Mouse (Mus musculus) heart, embryonic 10.5 days (tissue): ENCODE results near the gene C1ra. TPM values are rescaled to one million over a fixed set of nuclear protein-coding genes. Genes with fewer than 3 reads are reported as not detected.
A peak's percentile ranks its signal among the peaks of the same experiment; 100 is the strongest.
"Not testable (repeated sequence)": the region's sequence is repeated elsewhere in the genome, so short reads cannot be mapped to it uniquely, and the experiment has no call there.

Source experiments
- DNase-seq: peaks from one replicate; pipeline ENCODE4 v3.0.0-alpha.2; 2017; ENCODE audit warnings: low spot score
- H3K27ac ChIP-seq: fragments of 300-500 bp; sonication (generic); 2 replicates; pipeline ENCODE4 v1.5.1; 2016; ENCODE audit warnings: mild to moderate bottlenecking
- H3K27me3 ChIP-seq: fragments of 300-500 bp; sonication (generic); 2 replicates; pipeline ENCODE4 v1.6.1; 2016; ENCODE audit warnings: mild to moderate bottlenecking; ENCODE audit not compliant: poor library complexity, insufficient read depth, severe bottlenecking
- H3K36me3 ChIP-seq: fragments of 300-500 bp; sonication (generic); 2 replicates; pipeline ENCODE4 v1.6.1; 2016; ENCODE audit warnings: mild to moderate bottlenecking, moderate library complexity
- H3K4me1 ChIP-seq: fragments of 300-500 bp; sonication (generic); 2 replicates; pipeline ENCODE4 v1.6.1; 2016; ENCODE audit warnings: mild to moderate bottlenecking
- H3K4me3 ChIP-seq: fragments of 300-500 bp; sonication (generic); 2 replicates; pipeline ENCODE4 v1.5.1; 2016; ENCODE audit warnings: mild to moderate bottlenecking, moderate library complexity
- H3K9me3 ChIP-seq: fragments of 300-500 bp; sonication (generic); 2 replicates; pipeline ENCODE4 v1.6.1; 2016; ENCODE audit warnings: mild to moderate bottlenecking, moderate library complexity
- WGBS: fragments of 180-500 bp; shearing (Covaris S2); methylation state at CpG from one replicate; pipeline ENCODE4 v1.1.7; 2016; 5-methylcytosine and 5-hydroxymethylcytosine counted together
- polyA plus RNA-seq: library from polyadenylated mRNA; unstranded; fragments of >200 nt; fragmentation: Nextera tagmentation; extraction: Ambion mirVana; gene quantifications from 2 replicates; pipeline ENCODE4 v1.2.1, GENCODE M21; 2016

C1ra gene
- polyA plus RNA-seq, 1 experiment from 2014 or later: 0.31 TPM

GRCm38 (mm10) chr6:124492842-124493561 is 19.2 kb upstream of the C1ra start, which contains the start of gene C1rl:
Gene C1rl (plus strand): TSS chr6:124493113.
- H3K4me1 ChIP-seq: 0 out of 2 replicates have a peak, but pooled peaks cover 14% of the 10 kb centered on the region
- no peaks in the 10 kb centered on the region for H3K27me3 ChIP-seq
- peak within 1 kb of the TSS; percentile 72 for H3K27ac ChIP-seq
- 62% methylated on average over 3 of the region's 4 CpGs for whole genome bisulfite sequencing
- H3K9me3 ChIP-seq: no peaks in the 10 kb centered on the region
- no peaks in the 10 kb centered on the region for H3K36me3 ChIP-seq
- H3K4me3 ChIP-seq: no peak within 1 kb of the TSS
- DNase-seq: peak; percentile 90

GRCm38 (mm10) chr6:124493886-124494285 is 18.3 kb upstream of the C1ra start:
- 71% methylated on average over 5 of the region's 5 CpGs for WGBS
- Histone ChIP-seq H3K27ac (peak overlapping the region; percentile 44; the same call in 1 of the 2 replicates), H3K27me3 (no peaks in the 10 kb centered on the region), H3K36me3 (no peaks in the 10 kb centered on the region), H3K4me3 (no peak overlapping the region), H3K4me1 (0 out of 2 replicates have a peak, but pooled peaks cover 14% of the 10 kb centered on the region), H3K9me3 (no peaks in the 10 kb centered on the region)
- no peak for DNase-seq

- no peak overlapping the region for H3K4me3 ChIP-seq
- no peaks in the 10 kb centered on the region for H3K27me3 ChIP-seq
- H3K36me3 ChIP-seq: no peaks in the 10 kb centered on the region
- H3K27ac ChIP-seq: no peak overlapping the region
- WGBS: 81% methylated on average over 5 of the region's 5 CpGs
- 0 out of 2 replicates have a peak, but pooled peaks cover 14% of the 10 kb centered on the region for H3K4me1 ChIP-seq
- no peaks in the 10 kb centered on the region for H3K9me3 ChIP-seq
- DNase-seq: no peak
These were observed 16.2 kb upstream of the C1ra start for GRCm38 (mm10) chr6:124496054-124496453.

GRCm38 (mm10) chr6:124499914-124500566 is 12.2 kb upstream of the C1ra start:
- 40% methylated on average over 10 of the region's 10 CpGs for WGBS
- Histone ChIP-seq H3K27ac (no peak overlapping the region), H3K9me3 (no peaks in the 10 kb centered on the region), H3K4me3 (no peak overlapping the region), H3K36me3 (no peaks in the 10 kb centered on the region), H3K27me3 (no peaks in the 10 kb centered on the region), H3K4me1 (no peaks in the 10 kb centered on the region)
- DNase-seq: no peak

- 81% methylated on average over 4 of the region's 4 CpGs for WGBS
- H3K27me3 ChIP-seq: no peaks in the 10 kb centered on the region
These were observed 10.7 kb upstream of the C1ra start for GRCm38 (mm10) chr6:124501473-124501872.

GRCm38 (mm10) chr6:124502021-124502420 is 10.2 kb upstream of the C1ra start:
- H3K36me3 ChIP-seq: no peaks in the 10 kb centered on the region

More at GRCm38 (mm10) chr6:124501473-124501872, 10.7 kb upstream of the C1ra start:
- Histone ChIP-seq H3K4me1 (no peaks in the 10 kb centered on the region), H3K4me3 (no peak overlapping the region), H3K27ac (no peak overlapping the region), H3K9me3 (no peaks in the 10 kb centered on the region), H3K36me3 (no peaks in the 10 kb centered on the region)
- DNase-seq: no peak

GRCm38 (mm10) chr6:124505028-124505427 is 7.2 kb upstream of the C1ra start:
- no peaks in the 10 kb centered on the region for H3K36me3 ChIP-seq
- H3K4me3 ChIP-seq: no peak overlapping the region
- H3K9me3 ChIP-seq: no peaks in the 10 kb centered on the region
- H3K27ac ChIP-seq: no peak overlapping the region
- H3K27me3 ChIP-seq: no peaks in the 10 kb centered on the region
- H3K4me1 ChIP-seq: no peaks in the 10 kb centered on the region
- no peak for DNase-seq
- 70% methylated on average over 4 of the region's 4 CpGs for WGBS

More at GRCm38 (mm10) chr6:124502021-124502420, 10.2 kb upstream of the C1ra start:
- Histone ChIP-seq H3K4me1 (no peaks in the 10 kb centered on the region), H3K27me3 (no peaks in the 10 kb centered on the region), H3K9me3 (no peaks in the 10 kb centered on the region), H3K27ac (no peak overlapping the region), H3K4me3 (no peak overlapping the region)
- 79% methylated on average over 5 of the region's 5 CpGs for WGBS
- no peak for DNase-seq

GRCm38 (mm10) chr6:124506991-124507390 is 5.2 kb upstream of the C1ra start:
- Histone ChIP-seq H3K36me3 (no peaks in the 10 kb centered on the region), H3K27ac (no peak overlapping the region), H3K4me3 (no peak overlapping the region), H3K27me3 (no peaks in the 10 kb centered on the region), H3K9me3 (no peaks in the 10 kb centered on the region), H3K4me1 (no peaks in the 10 kb centered on the region)
- DNase-seq: no peak
- 85% methylated on average over 6 of the region's 6 CpGs for WGBS

GRCm38 (mm10) chr6:124508292-124508691 is 3.9 kb upstream of the C1ra start:
- H3K27me3 ChIP-seq: no peaks in the 10 kb centered on the region

GRCm38 (mm10) chr6:124509192-124509591 is 3.0 kb upstream of the C1ra start:
- not testable (repeated sequence) for H3K27ac ChIP-seq, DNase-seq, H3K4me3 ChIP-seq, H3K27me3 ChIP-seq, H3K36me3 ChIP-seq, H3K4me1 ChIP-seq, H3K9me3 ChIP-seq
- WGBS: 78% methylated on average over 5 of the region's 5 CpGs

More at GRCm38 (mm10) chr6:124508292-124508691, 3.9 kb upstream of the C1ra start:
- Histone ChIP-seq H3K4me1 (no peaks in the 10 kb centered on the region), H3K27ac (no peak overlapping the region), H3K36me3 (no peaks in the 10 kb centered on the region), H3K4me3 (no peak overlapping the region), H3K9me3 (no peaks in the 10 kb centered on the region)
- no peak for DNase-seq
- WGBS: 55% methylated on average over 10 of the region's 10 CpGs

- H3K4me1 ChIP-seq: no peaks in the 10 kb centered on the region
- H3K27me3 ChIP-seq: no peaks in the 10 kb centered on the region
- WGBS: 56% methylated on average over 6 of the region's 6 CpGs
- no peak for DNase-seq
- H3K36me3 ChIP-seq: no peaks in the 10 kb centered on the region
- H3K4me3 ChIP-seq: no peak overlapping the region
- no peak overlapping the region for H3K27ac ChIP-seq
- no peaks in the 10 kb centered on the region for H3K9me3 ChIP-seq
These were observed 269 bp upstream of the C1ra start for GRCm38 (mm10) chr6:124511936-124512335.

- H3K9me3 ChIP-seq, H3K27me3 ChIP-seq, H3K36me3 ChIP-seq, H3K27ac ChIP-seq, DNase-seq, H3K4me1 ChIP-seq, H3K4me3 ChIP-seq: not testable (repeated sequence)
- 89% methylated on average over 4 of the region's 4 CpGs for WGBS
These were observed 5.5 kb downstream of the C1ra start for GRCm38 (mm10) chr6:124517733-124518132.

- H3K36me3 ChIP-seq, H3K27ac ChIP-seq, DNase-seq, H3K27me3 ChIP-seq, H3K4me1 ChIP-seq, H3K9me3 ChIP-seq, H3K4me3 ChIP-seq: not testable (repeated sequence)
- 67% methylated on average over 7 of the region's 7 CpGs for WGBS
These were observed 9.9 kb downstream of the C1ra start for GRCm38 (mm10) chr6:124522082-124522481.
